ENCODE assay signal across 24 mouse cellular contexts in genomic region chr19:14243565-14243964, GRCm38 (mm10).
"Had no signal": no experiment of that assay in that cellular context is flagged by ENCODE, and none has a peak within 500 bp of the region (broad histone marks: within the 10 kb centered on the region; RNA-seq: fewer than 3 reads in every experiment).

No protein-coding gene starts in this region.

- H3K9ac ChIP-seq: kidney, embryonic 15.5 days; limb, embryonic 12.5 days; limb, embryonic 15.5 days; liver, embryonic 14.5 days; liver, postnatal 0 days; lung, embryonic 14.5 days; midbrain, embryonic 12.5 days; midbrain, embryonic 15.5 days; neural tube, embryonic 12.5 days; neural tube, embryonic 15.5 days had no signal

- ATAC-seq: liver, postnatal 0 days; lung, postnatal 0 days; midbrain, embryonic 15.5 days had no signal

- H3K4me3 ChIP-seq: kidney, embryonic 15.5 days; limb, embryonic 12.5 days; limb, embryonic 15.5 days; midbrain, embryonic 12.5 days; midbrain, embryonic 15.5 days; neural tube, embryonic 12.5 days; neural tube, embryonic 15.5 days had no signal

- H3K9me3 ChIP-seq: kidney, embryonic 15.5 days; limb, embryonic 12.5 days; limb, embryonic 15.5 days; midbrain, embryonic 12.5 days; midbrain, embryonic 15.5 days; neural tube, embryonic 12.5 days; neural tube, embryonic 15.5 days had no signal

- DNase-seq: kidney, adult 8-10 months; kidney, postnatal 10 days; kidney, postnatal 36 days; left cerebral cortex, postnatal 4 days; liver, postnatal 0 days; lung, embryonic 14.5 days; right cerebral cortex, adult 18-20 months; right cerebral cortex, postnatal 14 days; spleen, adult 18-20 months; thymus, adult 2 months; thymus, postnatal 14 days; thymus, postnatal 4 days had no signal

- H3K36me3 ChIP-seq: kidney, embryonic 15.5 days; limb, embryonic 12.5 days; limb, embryonic 15.5 days; midbrain, embryonic 12.5 days; midbrain, embryonic 15.5 days; neural tube, embryonic 12.5 days; neural tube, embryonic 15.5 days had no signal

- H3K27ac ChIP-seq: kidney, embryonic 15.5 days; limb, embryonic 12.5 days; limb, embryonic 15.5 days; liver, embryonic 14.5 days; macrophage; midbrain, embryonic 12.5 days; midbrain, embryonic 15.5 days; neural tube, embryonic 12.5 days; neural tube, embryonic 15.5 days; stomach, postnatal 0 days had no signal

- H3K27me3 ChIP-seq: kidney, embryonic 15.5 days; limb, embryonic 12.5 days; limb, embryonic 15.5 days; midbrain, embryonic 15.5 days; neural tube, embryonic 12.5 days; neural tube, embryonic 15.5 days had no signal

- H3K4me2 ChIP-seq: kidney, embryonic 15.5 days; limb, embryonic 12.5 days; limb, embryonic 15.5 days; liver, embryonic 11.5 days; lung, embryonic 14.5 days; midbrain, embryonic 12.5 days; midbrain, embryonic 15.5 days; neural tube, embryonic 12.5 days; neural tube, embryonic 15.5 days had no signal
